Mouse (Mus musculus) heart, adult 2 months (tissue): ENCODE data around the gene Ppp1r21. TPM values are rescaled to one million over a fixed set of nuclear protein-coding genes. Genes with fewer than 3 reads are reported as not detected.
A peak's percentile ranks its signal among the peaks of the same experiment; 100 is the strongest.

Experiments used
- DNase-seq, 2 experiments: peaks; one replicate each; pipeline ENCODE4 v3.0.0; 2021
- H3K27ac ChIP-seq: fragments of 200-600 bp; 2 replicates; pipeline ENCODE4 v1.8.1; 2022
- H3K27me3 ChIP-seq: fragments of 200-500 bp; 2 replicates; pipeline ENCODE4 v1.6.1; 2012; ENCODE audit warnings: mild to moderate bottlenecking, low read length, inconsistent platforms, mixed read lengths; ENCODE audit not compliant: control insufficient read depth, insufficient read depth
- H3K36me3 ChIP-seq: fragments of 200-500 bp; 2 replicates; pipeline ENCODE4 v1.6.1; 2012; ENCODE audit warnings: low read length, inconsistent platforms; ENCODE audit not compliant: control insufficient read depth, insufficient read depth
- H3K4me1 ChIP-seq: fragments of 200-500 bp; 2 replicates; pipeline ENCODE4 v1.6.1; 2011; ENCODE audit warnings: low read length; ENCODE audit not compliant: control insufficient read depth, insufficient read depth
- H3K4me3 ChIP-seq: fragments of 200-600 bp; 2 replicates; pipeline ENCODE4 v1.8.1; 2022
- H3K79me2 ChIP-seq: fragments of 200-500 bp; replicated peaks from 2 replicates; pipeline ENCODE4 v1.6.1; 2012; ENCODE audit warnings: mild to moderate bottlenecking, inconsistent platforms, low read length, moderate library complexity, mixed read lengths; ENCODE audit not compliant: control insufficient read depth, insufficient read depth
- H3K9ac ChIP-seq: fragments of 200-500 bp; 2 replicates; pipeline ENCODE4 v1.6.1; 2012; ENCODE audit warnings: low read depth, mild to moderate bottlenecking, control low read depth, inconsistent platforms, low read length, mixed read lengths
- CTCF ChIP-seq: fragments of 200-600 bp; IDR thresholded peaks from 2 replicates; pipeline ENCODE4 v1.8.1; 2022; ENCODE audit warnings: antibody characterized with exemption, mild to moderate bottlenecking, moderate library complexity
- EP300 ChIP-seq: fragments of 200-500 bp; IDR thresholded peaks from 2 replicates; pipeline ENCODE4 v1.6.1; 2011; ENCODE audit warnings: low read depth, low read length, control low read depth; ENCODE audit not compliant: insufficient read depth
- POLR2A ChIP-seq: fragments of 200-500 bp; IDR thresholded peaks from 2 replicates; pipeline ENCODE4 v1.6.1; 2011; ENCODE audit warnings: mild to moderate bottlenecking, low read depth, low read length, control low read depth; ENCODE audit not compliant: insufficient read depth
- WGBS: fragments of 180-500 bp; shearing (Covaris S2); methylation state at CpG from one replicate; pipeline ENCODE4 v1.1.7; 2018; 5-methylcytosine and 5-hydroxymethylcytosine counted together
- intact Hi-C: fragments of 180-260 bp; cut with DNase I; formaldehyde crosslinking; loops from one replicate; pipeline ENCODE4 v1.15.1; 2025
- polyA plus RNA-seq: library from polyadenylated mRNA; depleted of rRNA; stranded (reverse); fragments of >200 nt; gene quantifications from 2 replicates; pipeline ENCODE4 v1.2.3, GENCODE M21; 2012
- total RNA-seq, 2 experiments: library from RNA; stranded (reverse); gene quantifications; 2 replicates each; pipeline ENCODE4 v1.2.3; 2021

Ppp1r21 gene
- total and polyA plus RNA-seq, 3 experiments, result 8.8 to 9.9 (median 9.2) TPM

GRCm38 (mm10) chr17:88549411-88550191 is 19.7 kb downstream of the Ppp1r21 start:
- 82% methylated on average over 24 of the region's 24 CpGs for WGBS
- Histone ChIP-seq H3K79me2 (no peaks in the 10 kb centered on the region), H3K27ac (no peak overlapping the region), H3K4me3 (no peak overlapping the region), H3K27me3 (no peaks in the 10 kb centered on the region), H3K36me3 (0 out of 2 replicates have a peak, but pooled peaks cover 2% of the 10 kb centered on the region), H3K4me1 (peaks cover 3% of the 10 kb centered on the region), H3K9ac (no peak overlapping the region)
- DNase-seq, result no peak
- TF ChIP-seq CTCF (no peak), POLR2A (no peak), EP300 (no peak)
- intact Hi-C loops, result no loop called here

GRCm38 (mm10) chr17:88550351-88550750 is 20.4 kb downstream of the Ppp1r21 start:
- H3K79me2 ChIP-seq, result no peaks in the 10 kb centered on the region
- no peak overlapping the region for H3K4me3 ChIP-seq
- no peak overlapping the region; the same call in 1 of the 2 replicates for H3K27ac ChIP-seq
- peaks cover 3% of the 10 kb centered on the region for H3K4me1 ChIP-seq
- DNase-seq, result no peak
- 0 out of 2 replicates have a peak, but pooled peaks cover 2% of the 10 kb centered on the region for H3K36me3 ChIP-seq
- WGBS, result 76% methylated on average over 5 of the region's 5 CpGs
- intact Hi-C loops, result no loop called here
- no peak overlapping the region for H3K9ac ChIP-seq
- no peak for TF ChIP-seq EP300
- no peak for TF ChIP-seq POLR2A
- no peak for TF ChIP-seq CTCF
- no peaks in the 10 kb centered on the region for H3K27me3 ChIP-seq

- 0 out of 2 replicates have a peak, but pooled peaks cover 2% of the 10 kb centered on the region for H3K36me3 ChIP-seq
- no peak overlapping the region for H3K9ac ChIP-seq
- no peaks in the 10 kb centered on the region for H3K27me3 ChIP-seq
- intact Hi-C loops, result no loop called here
- peak in 1 of 2 experiments; percentile 51 for DNase-seq
- H3K4me1 ChIP-seq, result peaks cover 3% of the 10 kb centered on the region
- H3K79me2 ChIP-seq, result no peaks in the 10 kb centered on the region
- TF ChIP-seq EP300 (no peak), CTCF (no peak), POLR2A (no peak)
- peak overlapping the region; percentile 19; the same call in 1 of the 2 replicates for H3K27ac ChIP-seq
- 44% methylated on average over 10 of the region's 10 CpGs for WGBS
- no peak overlapping the region for H3K4me3 ChIP-seq
These were observed 21.3 kb downstream of the Ppp1r21 start for GRCm38 (mm10) chr17:88550981-88551940.

GRCm38 (mm10) chr17:88552556-88552955 is 22.6 kb downstream of the Ppp1r21 start:
- Histone ChIP-seq H3K27me3 (no peaks in the 10 kb centered on the region), H3K4me3 (no peak overlapping the region), H3K4me1 (peaks cover 3% of the 10 kb centered on the region), H3K9ac (no peak overlapping the region), H3K36me3 (0 out of 2 replicates have a peak, but pooled peaks cover 2% of the 10 kb centered on the region), H3K27ac (no peak overlapping the region), H3K79me2 (no peaks in the 10 kb centered on the region)
- no peak for DNase-seq
- 61% methylated on average over 6 of the region's 6 CpGs for WGBS
- TF ChIP-seq EP300 (no peak), CTCF (no peak), POLR2A (no peak)
- intact Hi-C loops, result no loop called here

GRCm38 (mm10) chr17:88553001-88553449 is 23.1 kb downstream of the Ppp1r21 start:
- intact Hi-C loops, result no loop called here
- 0 out of 2 replicates have a peak, but pooled peaks cover 2% of the 10 kb centered on the region for H3K36me3 ChIP-seq

More at GRCm38 (mm10) chr17:88553001-88553449, 23.1 kb downstream of the Ppp1r21 start:
- no peak for DNase-seq
- no peak for TF ChIP-seq CTCF
- TF ChIP-seq EP300, result no peak
- TF ChIP-seq POLR2A, result no peak
- Histone ChIP-seq H3K79me2 (no peaks in the 10 kb centered on the region), H3K27me3 (no peaks in the 10 kb centered on the region), H3K9ac (no peak overlapping the region), H3K27ac (no peak overlapping the region), H3K4me1 (peaks cover 3% of the 10 kb centered on the region), H3K4me3 (no peak overlapping the region)
- 47% methylated on average over 8 of the region's 8 CpGs for WGBS
